Mouse (Mus musculus) liver, postnatal 0 days (tissue): ENCODE results near the gene Gm47959.

ENCODE experiments used
- CTCF ChIP-seq: sonication (generic); IDR thresholded peaks from 2 replicates; pipeline ENCODE4 v1.5.1; 2016; ENCODE audit warnings: antibody characterized with exemption, low read depth
- EP300 ChIP-seq: IDR thresholded peaks from 2 replicates; pipeline ENCODE4 v1.6.1; 2016; ENCODE audit warnings: antibody characterized with exemption, low read depth, mild to moderate bottlenecking

GRCm38 (mm10) chr1:82974342-82974741 lies 26.0 kb upstream of the Gm47959 start:
- TF ChIP-seq CTCF (no peak), EP300 (peak; percentile 62)
